Mouse (Mus musculus): ENCODE measurements at regions not wholly inside any gene's neighbourhood (a gene's known extent, or its start where the extent isn't known, plus 50 kb on each side); places are given as distances from the start of the nearest gene placed in this dataset.
"Not testable (repeated sequence)": the region's sequence is repeated elsewhere in the genome, so short reads cannot be mapped to it uniquely, and the experiment has no call there.

- no peak for DNase-seq (ENCODE audit: low spot score)
These were observed 180.7 kb upstream of the Plxna2 start for GRCm38 (mm10) chr1:194437301-194437700.

- no peak for DNase-seq (ENCODE audit: low spot score)
These were observed 183.0 kb upstream of the Plxna2 start for GRCm38 (mm10) chr1:194435060-194435459.

GRCm38 (mm10) chr1:194428586-194428985 lies 189.4 kb upstream of the Plxna2 start:
- no peak for DNase-seq (ENCODE audit: low spot score)

GRCm38 (mm10) chr1:194426293-194426692 lies 191.7 kb upstream of the Plxna2 start:
- no peak for DNase-seq (ENCODE audit: low spot score)

GRCm38 (mm10) chr1:194424201-194424600 lies 193.8 kb upstream of the Plxna2 start:
- no peak for DNase-seq (ENCODE audit: low spot score)

GRCm38 (mm10) chr1:194412193-194412592 lies 205.8 kb upstream of the Plxna2 start:
- DNase-seq (ENCODE audit: low spot score) = no peak

- DNase-seq (ENCODE audit: low spot score) = no peak
These were observed 206.2 kb upstream of the Plxna2 start for GRCm38 (mm10) chr1:194411788-194412187.

GRCm38 (mm10) chr1:194399281-194399680 lies 218.7 kb upstream of the Plxna2 start:
- DNase-seq (ENCODE audit: low spot score) = no peak

- DNase-seq (ENCODE audit: low spot score) = no peak
These were observed 221.1 kb upstream of the Plxna2 start for GRCm38 (mm10) chr1:194396754-194397460.

GRCm38 (mm10) chr1:194393720-194394119 lies 224.3 kb upstream of the Plxna2 start:
- no peak for DNase-seq (ENCODE audit: low spot score)

- no peak for DNase-seq (ENCODE audit: low spot score)
These were observed 227.8 kb upstream of the Plxna2 start for GRCm38 (mm10) chr1:194390202-194390601.

- DNase-seq (ENCODE audit: low spot score) = no peak
These were observed 239.9 kb upstream of the Plxna2 start for GRCm38 (mm10) chr1:194378135-194378534.

GRCm38 (mm10) chr1:194373511-194373910 lies 244.5 kb upstream of the Plxna2 start:
- DNase-seq (ENCODE audit: low spot score) = not testable (repeated sequence)

- DNase-seq (ENCODE audit: low spot score) = no peak
These were observed 254.1 kb upstream of the Plxna2 start for GRCm38 (mm10) chr1:194363917-194364316.

- no peak for DNase-seq (ENCODE audit: low spot score)
These were observed 254.8 kb upstream of the Plxna2 start for GRCm38 (mm10) chr1:194363129-194363768.

- DNase-seq (ENCODE audit: low spot score) = no peak
These were observed 255.7 kb upstream of the Plxna2 start for GRCm38 (mm10) chr1:194362298-194362697.

- DNase-seq (ENCODE audit: low spot score) = no peak
These were observed 256.7 kb upstream of the Plxna2 start for GRCm38 (mm10) chr1:194361316-194361715.

GRCm38 (mm10) chr1:194354332-194355120 lies 263.5 kb upstream of the Plxna2 start:
- DNase-seq (ENCODE audit: low spot score) = no peak

GRCm38 (mm10) chr1:194345304-194346033 lies 272.5 kb upstream of the Plxna2 start:
- no peak for DNase-seq (ENCODE audit: low spot score)

- no peak for DNase-seq (ENCODE audit: low spot score)
These were observed 275.4 kb upstream of the Plxna2 start for GRCm38 (mm10) chr1:194342568-194342967.

- DNase-seq (ENCODE audit: low spot score) = no peak
These were observed 276.3 kb upstream of the Plxna2 start for GRCm38 (mm10) chr1:194341758-194342157.
